Mouse (Mus musculus): ENCODE measurements around the gene Lbhd1. TPM values are rescaled to one million over a fixed set of nuclear protein-coding genes. Genes with fewer than 3 reads are reported as not detected.
"Not testable (repeated sequence)": the region's sequence is repeated elsewhere in the genome, so short reads cannot be mapped to it uniquely, and the experiment has no call there.

The Lbhd1 gene
- polyA plus RNA-seq, 1 experiment from 2014 or later = 59.1 TPM

DNA sequence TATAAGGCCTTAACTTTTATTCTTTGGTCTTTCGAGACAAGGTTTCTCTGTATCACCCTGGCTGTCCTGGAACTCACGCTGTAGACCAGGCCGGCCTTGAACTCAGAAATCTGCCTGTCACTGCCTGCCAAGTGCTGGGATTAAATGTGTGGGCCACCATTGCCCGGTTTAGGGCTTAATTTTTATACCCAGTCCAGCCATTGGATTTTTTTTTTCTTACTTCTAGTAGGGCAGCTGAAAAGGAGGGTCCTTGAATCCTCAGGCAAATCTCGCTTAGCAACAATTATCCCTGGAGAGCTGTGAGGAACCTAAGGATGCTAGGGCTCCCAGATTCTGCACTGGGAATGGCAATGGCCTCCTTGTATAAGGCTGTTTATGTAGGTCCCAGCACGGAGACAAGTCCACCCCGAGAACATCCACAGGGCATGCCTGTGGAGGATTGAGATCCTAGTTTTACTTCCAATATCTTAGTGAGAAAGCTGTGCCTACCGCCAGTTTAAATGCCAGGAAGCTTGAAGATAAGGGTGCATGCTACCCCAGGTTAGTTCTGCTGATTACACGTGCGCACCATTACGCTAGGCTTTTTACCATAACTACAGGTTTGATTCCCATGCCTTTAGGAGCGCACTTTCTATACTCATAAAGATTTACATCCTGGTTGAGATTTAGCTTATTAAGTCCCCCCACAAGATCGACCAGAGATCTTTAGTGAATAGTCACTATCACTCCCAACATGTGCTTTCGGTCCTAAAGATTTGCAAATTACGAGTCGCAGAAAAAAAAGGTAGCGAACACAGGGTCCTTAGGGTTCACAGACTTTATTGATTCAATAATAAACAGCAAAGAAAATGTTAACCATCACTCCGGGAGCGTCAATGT is 4.3 kb downstream of the Lbhd1 start:
- Histone ChIP-seq H3K4me1 (ENCODE audit: control insufficient read depth, insufficient read depth, low read length) (peaks cover 9% of the 10 kb centered on the region; the same call in 1 of the 2 replicates), H3K9ac (ENCODE audit: low read length) (peak overlapping the region; percentile 77), H3K36me3 (ENCODE audit: control insufficient read depth, insufficient read depth, low read length) (peaks cover 7% of the 10 kb centered on the region; the same call in 1 of the 2 replicates), H3K27ac (ENCODE audit: low read depth, low read length) (peak overlapping the region; percentile 67), H3K27me3 (replicated peaks; ENCODE audit: control insufficient read depth, insufficient read depth, low read length) (no peaks in the 10 kb centered on the region), H3K4me3 (ENCODE audit: low read depth, low read length) (peak overlapping the region; percentile 67), H3K4me2 (ENCODE audit: low read length) (peak overlapping the region; percentile 76), H3K9me3 (replicated peaks; ENCODE audit: control insufficient read depth, low read length) (no peaks in the 10 kb centered on the region)
- DNase-seq (ENCODE audit: low spot score) (peak; percentile 13), ATAC-seq (no peak)
- 17% methylated on average over 19 of the region's 19 CpGs for WGBS

- DNase-seq (ENCODE audit: low spot score) (peak; percentile 99), ATAC-seq (peak; percentile 97)
- Histone ChIP-seq H3K4me1 (ENCODE audit: control insufficient read depth, insufficient read depth, low read length) (peaks cover 12% of the 10 kb centered on the region), H3K9ac (ENCODE audit: low read length) (peak within 1 kb of the TSS; percentile 77), H3K36me3 (ENCODE audit: control insufficient read depth, insufficient read depth, low read length) (peaks cover 7% of the 10 kb centered on the region; the same call in 1 of the 2 replicates), H3K27ac (ENCODE audit: low read depth, low read length) (peak within 1 kb of the TSS; percentile 76), H3K27me3 (replicated peaks; ENCODE audit: control insufficient read depth, insufficient read depth, low read length) (no peaks in the 10 kb centered on the region), H3K9me3 (replicated peaks; ENCODE audit: control insufficient read depth, low read length) (no peaks in the 10 kb centered on the region), H3K4me3 (ENCODE audit: low read depth, low read length) (peak within 1 kb of the TSS; percentile 67), H3K4me2 (ENCODE audit: low read length) (peak within 1 kb of the TSS; percentile 76)
- under 1% methylated on average over 58 of the region's 58 CpGs for WGBS
These were observed 5.2 kb downstream of the Lbhd1 start, which contains the start of the genes 1810009A15Rik and Gm49416 for GRCm38 (mm10) chr19:8888511-8889385. 1810009A15Rik (plus strand) TSS chr19:8888853. Gm49416 (plus strand) TSS chr19:8888926.

- peaks cover 30% of the 10 kb centered on the region for H3K36me3 ChIP-seq (ENCODE audit: control insufficient read depth, insufficient read depth, low read length)
- WGBS = 3% methylated on average over 54 of the region's 54 CpGs
- no peaks in the 10 kb centered on the region for H3K9me3 ChIP-seq (replicated peaks; ENCODE audit: control insufficient read depth, low read length)
- H3K27me3 ChIP-seq (replicated peaks; ENCODE audit: control insufficient read depth, insufficient read depth, low read length) = no peaks in the 10 kb centered on the region
- H3K4me1 ChIP-seq (ENCODE audit: control insufficient read depth, insufficient read depth, low read length) = peaks cover 19% of the 10 kb centered on the region
- H3K9ac ChIP-seq (ENCODE audit: low read length) = peak within 1 kb of the TSS; percentile 93
- DNase-seq (ENCODE audit: low spot score) (peak; percentile 92), ATAC-seq (peak; percentile 57)
- H3K27ac ChIP-seq (ENCODE audit: low read depth, low read length) = peak within 1 kb of the TSS; percentile 71
- H3K4me2 ChIP-seq (ENCODE audit: low read length) = peak within 1 kb of the TSS; percentile 77
- peak within 1 kb of the TSS; percentile 79 for H3K4me3 ChIP-seq (ENCODE audit: low read depth, low read length)
These were observed 9.6 kb downstream of the Lbhd1 start, which contains the start of gene Ints5 for GRCm38 (mm10) chr19:8892829-8893766. Ints5 (plus strand) TSS chr19:8893005.

GRCm38 (mm10) chr19:8895397-8895960 is 11.9 kb downstream of the Lbhd1 start:
- H3K9me3 ChIP-seq (replicated peaks; ENCODE audit: control insufficient read depth, low read length) = no peaks in the 10 kb centered on the region
- H3K36me3 ChIP-seq (ENCODE audit: control insufficient read depth, insufficient read depth, low read length) = peaks cover 25% of the 10 kb centered on the region
- no peak overlapping the region for H3K27ac ChIP-seq (ENCODE audit: low read depth, low read length)
- no peak overlapping the region for H3K4me2 ChIP-seq (ENCODE audit: low read length)
- no peaks in the 10 kb centered on the region for H3K27me3 ChIP-seq (replicated peaks; ENCODE audit: control insufficient read depth, insufficient read depth, low read length)
- DNase-seq (ENCODE audit: low spot score) = no peak
- no peak for ATAC-seq
- WGBS = 92% methylated on average over 9 of the region's 9 CpGs
- H3K4me1 ChIP-seq (ENCODE audit: control insufficient read depth, insufficient read depth, low read length) = peaks cover 24% of the 10 kb centered on the region
- no peak overlapping the region for H3K4me3 ChIP-seq (ENCODE audit: low read depth, low read length)
- no peak overlapping the region for H3K9ac ChIP-seq (ENCODE audit: low read length)

DNA sequence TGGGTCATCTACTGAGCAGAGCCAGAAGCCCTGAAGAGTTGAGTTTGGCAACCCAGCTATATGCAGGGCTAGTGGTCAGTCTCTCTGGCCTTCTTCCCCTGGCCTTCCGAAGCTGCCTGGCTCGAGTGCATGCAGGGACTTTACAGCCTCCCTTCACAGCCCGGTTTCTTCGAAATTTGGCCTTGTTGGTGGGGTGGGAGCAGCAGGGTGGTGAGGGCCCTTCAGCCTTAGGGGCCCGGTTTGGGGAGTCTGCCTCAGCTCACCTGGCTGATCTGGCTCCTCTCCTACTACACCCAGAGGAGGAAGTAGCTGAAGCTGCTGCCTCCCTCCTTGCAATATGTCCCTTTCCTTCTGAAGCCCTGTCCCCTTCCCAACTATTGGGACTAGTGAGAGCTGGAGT is 12.7 kb downstream of the Lbhd1 start:
- not testable (repeated sequence) for H3K27me3 ChIP-seq (replicated peaks; ENCODE audit: control insufficient read depth, insufficient read depth, low read length); H3K9me3 ChIP-seq (replicated peaks; ENCODE audit: control insufficient read depth, low read length); H3K27ac ChIP-seq (ENCODE audit: low read depth, low read length); H3K4me2 ChIP-seq (ENCODE audit: low read length); DNase-seq (ENCODE audit: low spot score); ATAC-seq; H3K4me3 ChIP-seq (ENCODE audit: low read depth, low read length); H3K9ac ChIP-seq (ENCODE audit: low read length)
- Histone ChIP-seq H3K36me3 (ENCODE audit: control insufficient read depth, insufficient read depth, low read length) (peaks cover 22% of the 10 kb centered on the region), H3K4me1 (ENCODE audit: control insufficient read depth, insufficient read depth, low read length) (peaks cover 24% of the 10 kb centered on the region)
- WGBS = 96% methylated on average over 5 of the region's 5 CpGs

DNA sequence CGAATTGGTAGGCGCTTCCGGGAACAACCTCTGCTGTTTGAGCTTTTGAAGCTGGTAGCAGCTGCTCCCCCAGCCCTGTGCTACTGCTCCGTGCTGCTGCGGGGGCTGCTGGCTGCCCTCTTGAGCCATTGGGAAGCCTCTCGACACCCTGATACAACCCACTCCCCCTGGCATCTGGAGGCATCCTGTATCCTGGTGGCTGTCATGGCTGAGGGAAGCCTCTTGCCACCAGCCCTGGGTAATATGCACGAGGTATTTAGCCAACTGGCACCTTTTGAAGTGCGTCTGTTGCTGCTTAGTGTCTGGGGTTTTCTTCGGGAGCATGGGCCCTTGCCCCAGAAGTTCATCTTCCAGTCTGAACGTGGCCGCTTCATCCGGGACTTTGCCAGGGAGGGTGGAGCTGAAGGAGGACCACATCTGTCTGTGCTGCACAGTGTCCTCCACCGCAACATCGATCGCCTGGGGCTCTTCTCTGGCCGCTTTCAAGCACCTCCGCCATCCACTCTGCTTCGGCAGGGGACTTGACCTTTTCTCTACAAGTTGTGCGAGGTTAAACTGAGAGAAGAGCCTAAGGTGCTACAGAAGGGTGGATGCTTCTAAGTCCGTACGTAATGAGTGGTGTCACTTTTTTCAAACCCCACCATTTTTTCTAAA is 13.8 kb downstream of the Lbhd1 start:
- DNase-seq (ENCODE audit: low spot score) = peak; percentile 32
- Histone ChIP-seq H3K4me3 (ENCODE audit: low read depth, low read length) (peak overlapping the region; percentile 88), H3K4me1 (ENCODE audit: control insufficient read depth, insufficient read depth, low read length) (peaks cover 24% of the 10 kb centered on the region), H3K27ac (ENCODE audit: low read depth, low read length) (peak overlapping the region; percentile 74), H3K4me2 (ENCODE audit: low read length) (peak overlapping the region; percentile 94), H3K9ac (ENCODE audit: low read length) (peak overlapping the region; percentile 63), H3K36me3 (ENCODE audit: control insufficient read depth, insufficient read depth, low read length) (peaks cover 27% of the 10 kb centered on the region)
- WGBS = 27% methylated on average over 21 of the region's 21 CpGs
- peak; percentile 47 for ATAC-seq
- not testable (repeated sequence) for H3K9me3 ChIP-seq (replicated peaks; ENCODE audit: control insufficient read depth, low read length); H3K27me3 ChIP-seq (replicated peaks; ENCODE audit: control insufficient read depth, insufficient read depth, low read length)

DNA sequence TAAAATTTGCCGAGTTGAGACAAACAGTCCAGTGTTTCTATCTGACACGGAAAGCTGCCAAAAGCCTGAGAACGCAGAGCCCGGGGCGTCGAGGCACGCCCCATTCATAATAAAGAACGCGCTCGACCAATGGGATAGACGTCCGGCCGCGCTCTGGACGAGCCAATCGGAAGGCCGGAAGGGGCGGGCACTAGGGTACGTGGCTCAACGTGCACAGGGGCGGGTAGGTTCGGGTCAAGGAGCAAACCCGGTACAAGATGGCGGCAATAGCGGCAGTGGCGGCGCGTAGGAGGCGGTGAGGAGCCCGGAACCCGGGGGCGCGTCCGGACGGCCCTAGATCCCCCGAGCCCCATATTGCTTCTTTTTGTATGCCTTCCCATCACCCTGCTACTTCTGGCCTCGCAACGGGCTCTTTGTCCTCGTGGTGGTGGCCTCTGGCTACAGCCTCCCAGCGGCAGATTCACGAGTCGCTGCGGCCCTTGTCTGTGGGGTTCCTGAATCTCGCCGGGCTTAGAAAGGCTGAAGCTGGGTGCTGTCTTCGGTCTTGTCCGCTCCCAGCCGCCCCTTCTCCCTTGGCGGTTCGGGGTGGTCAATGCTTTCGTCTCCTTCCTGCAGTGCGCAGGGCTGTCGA is 14.4 kb downstream of the Lbhd1 start, which contains the start of gene Ganab:
Gene Ganab, plus strand, starts transcription at position 207 of the 631 bp plus-strand sequence.
- Histone ChIP-seq H3K27ac (ENCODE audit: low read depth, low read length) (peak within 1 kb of the TSS; percentile 74), H3K9ac (ENCODE audit: low read length) (peak within 1 kb of the TSS; percentile 80), H3K9me3 (replicated peaks; ENCODE audit: control insufficient read depth, low read length) (no peaks in the 10 kb centered on the region), H3K4me3 (ENCODE audit: low read depth, low read length) (peak within 1 kb of the TSS; percentile 88), H3K36me3 (ENCODE audit: control insufficient read depth, insufficient read depth, low read length) (peaks cover 32% of the 10 kb centered on the region), H3K4me1 (ENCODE audit: control insufficient read depth, insufficient read depth, low read length) (peaks cover 24% of the 10 kb centered on the region), H3K4me2 (ENCODE audit: low read length) (peak within 1 kb of the TSS; percentile 94), H3K27me3 (replicated peaks; ENCODE audit: control insufficient read depth, insufficient read depth, low read length) (no peaks in the 10 kb centered on the region)
- DNase-seq (ENCODE audit: low spot score) = peak; percentile 99
- WGBS = under 1% methylated on average over 47 of the region's 53 CpGs
- peak; percentile 99 for ATAC-seq
